Mouse (Mus musculus): ENCODE measurements around the gene Gigyf1.

The Gigyf1 gene

DNA sequence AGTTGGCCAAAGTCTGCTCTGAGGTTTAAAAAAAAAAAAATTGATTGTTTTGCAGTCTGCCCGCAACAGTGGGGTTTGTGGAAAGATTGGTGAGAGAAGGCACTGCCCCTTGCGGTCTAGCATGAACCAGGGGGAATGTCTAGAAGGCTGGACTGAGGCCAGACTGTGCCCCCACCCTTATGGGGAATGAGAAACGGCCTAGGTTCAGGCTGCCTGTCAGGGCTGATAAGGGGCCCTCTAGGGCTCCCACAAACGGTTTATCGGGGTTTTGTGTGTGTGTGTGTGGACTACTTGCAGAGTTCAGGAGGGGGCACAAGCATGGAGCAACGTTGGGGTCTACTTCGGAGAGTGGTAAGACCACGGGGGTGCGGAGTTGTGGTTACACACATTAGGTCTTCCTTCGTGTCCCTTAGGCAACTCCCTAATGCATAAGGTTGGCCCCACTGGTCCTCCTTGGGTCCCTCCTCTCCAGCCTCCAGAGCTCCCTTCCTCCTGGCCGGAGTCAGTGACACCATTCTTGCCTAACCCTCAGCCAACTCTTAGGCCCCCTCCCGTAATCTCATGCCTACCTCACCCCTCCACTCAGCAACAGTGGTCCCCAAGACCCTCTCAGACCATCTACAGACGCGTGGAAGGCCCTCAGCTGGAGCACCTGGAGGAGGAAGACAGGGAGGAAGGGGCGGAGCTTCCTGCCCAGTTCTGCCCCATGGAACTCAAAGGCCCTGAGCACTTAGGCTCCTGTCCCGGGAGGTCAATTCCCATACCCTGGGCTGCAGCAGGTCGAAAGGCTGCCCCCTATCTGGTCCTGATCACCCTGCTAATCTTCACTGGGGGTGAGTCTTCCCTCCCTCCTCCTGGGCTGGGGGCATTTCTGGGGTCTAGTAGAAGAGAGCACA lies 52.6 kb downstream of the Gigyf1 start:
- no peak for DNase-seq (ENCODE audit: extremely low spot score, low spot score)

DNA sequence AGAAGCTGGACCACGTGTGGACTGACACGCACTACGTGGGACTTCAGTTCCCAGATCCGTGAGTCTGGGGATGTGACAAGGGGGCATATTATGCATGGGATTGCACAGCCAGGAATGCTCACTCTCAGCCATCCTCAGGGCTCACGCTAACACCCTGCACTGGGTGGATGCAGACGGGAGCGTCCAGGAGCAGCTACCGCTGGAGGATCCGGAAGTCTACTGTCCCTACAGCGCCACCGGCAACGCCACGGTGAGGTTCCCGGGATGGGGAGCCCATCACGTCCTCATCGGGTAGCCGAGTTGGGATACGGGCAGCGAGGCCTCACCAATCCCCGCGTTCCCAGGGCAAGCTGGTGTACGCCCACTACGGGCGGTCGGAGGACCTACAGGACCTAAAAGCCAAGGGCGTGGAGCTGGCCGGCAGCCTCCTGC lies 56.1 kb downstream of the Gigyf1 start:
- DNase-seq (ENCODE audit: extremely low spot score, low spot score): peak; percentile 47
